Mouse (Mus musculus) intestine, embryonic 14.5 days (tissue): Measurements from ENCODE around the gene Ppp1r9b. TPM values are rescaled to one million over a fixed set of nuclear protein-coding genes. Genes with fewer than 3 reads are reported as not detected.
A peak's percentile ranks its signal among the peaks of the same experiment; 100 is the strongest.

Experiments
- ATAC-seq: fragments of 200-750 bp; cut with Nextera tagmentation; replicated peaks from 2 replicates; pipeline ENCODE4 v1.8.0; 2017; ENCODE audit warnings: low read depth, moderate number of reproducible peaks, moderate TSS enrichment, moderate library complexity; ENCODE audit not compliant: low FRiP score, low TSS enrichment
- DNase-seq: peaks from one replicate; pipeline ENCODE4 v3.0.0-alpha.2; 2018; ENCODE audit warnings: low spot score
- H3K27ac ChIP-seq: fragments of 300-500 bp; sonication (generic); 2 replicates; pipeline ENCODE4 v1.5.1; 2014; ENCODE audit warnings: low read depth, mild to moderate bottlenecking, control low read depth
- H3K27me3 ChIP-seq: fragments of 300-500 bp; sonication (generic); replicated peaks from 2 replicates; pipeline ENCODE4 v1.6.1; 2014; ENCODE audit warnings: low read length, control low read depth; ENCODE audit not compliant: control insufficient read depth, insufficient read depth
- H3K36me3 ChIP-seq: fragments of 300-500 bp; sonication (generic); 2 replicates; pipeline ENCODE4 v1.6.1; 2014; ENCODE audit warnings: low read length, control low read depth; ENCODE audit not compliant: control insufficient read depth, insufficient read depth
- H3K4me1 ChIP-seq: fragments of 300-500 bp; sonication (generic); replicated peaks from 2 replicates; pipeline ENCODE4 v1.6.1; 2014; ENCODE audit warnings: low read length, control low read depth, mixed read lengths; ENCODE audit not compliant: control insufficient read depth, insufficient read depth
- H3K4me2 ChIP-seq: fragments of 300-500 bp; sonication (generic); 2 replicates; pipeline ENCODE4 v1.6.1; 2014; ENCODE audit warnings: low read length
- H3K4me3 ChIP-seq: fragments of 300-500 bp; sonication (generic); 2 replicates; pipeline ENCODE4 v1.5.1; 2014; ENCODE audit warnings: low read depth, low read length, control low read depth, mixed read lengths
- H3K9ac ChIP-seq: fragments of 300-500 bp; sonication (generic); 2 replicates; pipeline ENCODE4 v1.6.1; 2014; ENCODE audit warnings: mild to moderate bottlenecking, low read length
- H3K9me3 ChIP-seq: fragments of 300-500 bp; sonication (generic); 2 replicates; pipeline ENCODE4 v1.6.1; 2016; ENCODE audit warnings: low read length, control low read depth; ENCODE audit not compliant: control insufficient read depth
- WGBS: fragments of 180-500 bp; shearing (Covaris S2); extraction: QIAGEN DNeasy Blood & Tissue Kit; methylation state at CpG from one replicate; pipeline ENCODE4 v1.1.7; 2014; 5-methylcytosine and 5-hydroxymethylcytosine counted together
- polyA plus RNA-seq: library from polyadenylated mRNA; unstranded; fragments of >200 nt; fragmentation: Nextera tagmentation; extraction: Ambion mirVana; gene quantifications from 2 replicates; pipeline ENCODE4 v1.2.1, GENCODE M21; 2014

Ppp1r9b gene
- polyA plus RNA-seq, 1 experiment from 2014 or later = 11.9 TPM

GRCm38 (mm10) chr11:95038156-95038817 is 47.5 kb downstream of the Ppp1r9b start:
- no peak for DNase-seq
- no peaks in the 10 kb centered on the region for H3K27me3 ChIP-seq

GRCm38 (mm10) chr11:95038818-95039655 is 48.2 kb downstream of the Ppp1r9b start:
- ATAC-seq (no peak), DNase-seq (no peak)
- H3K9ac ChIP-seq = no peak overlapping the region
- peaks cover 8% of the 10 kb centered on the region; the same call in 1 of the 2 replicates for H3K36me3 ChIP-seq
- H3K4me2 ChIP-seq = no peak overlapping the region
- WGBS = 78% methylated on average over 13 of the region's 13 CpGs
- no peak overlapping the region for H3K4me3 ChIP-seq
- peaks cover 9% of the 10 kb centered on the region for H3K4me1 ChIP-seq
- no peaks in the 10 kb centered on the region for H3K9me3 ChIP-seq
- H3K27ac ChIP-seq = no peak overlapping the region
- H3K27me3 ChIP-seq = no peaks in the 10 kb centered on the region

More at GRCm38 (mm10) chr11:95038156-95038817, 47.5 kb downstream of the Ppp1r9b start:
- 75% methylated on average over 14 of the region's 14 CpGs for WGBS
- Histone ChIP-seq H3K4me1 (peaks cover 12% of the 10 kb centered on the region), H3K36me3 (peaks cover 8% of the 10 kb centered on the region; the same call in 1 of the 2 replicates), H3K27ac (no peak overlapping the region), H3K9me3 (no peaks in the 10 kb centered on the region), H3K4me3 (no peak overlapping the region), H3K9ac (no peak overlapping the region), H3K4me2 (no peak overlapping the region)
- no peak for ATAC-seq

GRCm38 (mm10) chr11:95039766-95040165 is 48.9 kb downstream of the Ppp1r9b start:
- no peak for ATAC-seq
- Histone ChIP-seq H3K4me2 (peak overlapping the region; percentile 91; the same call in 1 of the 2 replicates), H3K9me3 (no peaks in the 10 kb centered on the region), H3K4me3 (0 out of 2 replicates have a peak overlapping the region, but pooled peaks have one; percentile 70), H3K27me3 (no peaks in the 10 kb centered on the region), H3K27ac (no peak overlapping the region), H3K36me3 (peaks cover 11% of the 10 kb centered on the region; the same call in 1 of the 2 replicates), H3K4me1 (peaks cover 8% of the 10 kb centered on the region), H3K9ac (no peak overlapping the region)
- DNase-seq = no peak
- WGBS = 79% methylated on average over 4 of the region's 4 CpGs

- ATAC-seq = peak; percentile 47
- under 1% methylated on average over 20 of the region's 20 CpGs for WGBS
- peak; percentile 71 for DNase-seq
Observed at GRCm38 (mm10) chr11:95040491-95041138, 49.8 kb downstream of the Ppp1r9b start.

GRCm38 (mm10) chr11:95041139-95041609 is 50.3 kb downstream of the Ppp1r9b start, which contains the start of gene Pdk2:
Pdk2 (minus strand) TSS chr11:95041354.
- DNase-seq (peak; percentile 92), ATAC-seq (peak; percentile 95)
- Histone ChIP-seq H3K36me3 (peaks cover 18% of the 10 kb centered on the region; the same call in 1 of the 2 replicates), H3K4me1 (peaks cover 8% of the 10 kb centered on the region), H3K9me3 (no peaks in the 10 kb centered on the region), H3K4me3 (peak within 1 kb of the TSS; percentile 70), H3K27me3 (no peaks in the 10 kb centered on the region), H3K27ac (peak within 1 kb of the TSS; percentile 30), H3K4me2 (peak within 1 kb of the TSS; percentile 91), H3K9ac (peak within 1 kb of the TSS; percentile 62)
- under 1% methylated on average over 41 of the region's 41 CpGs for WGBS

More at GRCm38 (mm10) chr11:95040491-95041138, 49.8 kb downstream of the Ppp1r9b start:
- Histone ChIP-seq H3K9me3 (no peaks in the 10 kb centered on the region), H3K4me1 (peaks cover 8% of the 10 kb centered on the region), H3K4me2 (peak overlapping the region; percentile 91), H3K36me3 (peaks cover 18% of the 10 kb centered on the region; the same call in 1 of the 2 replicates), H3K27ac (peak overlapping the region; percentile 14; the same call in 1 of the 2 replicates), H3K4me3 (peak overlapping the region; percentile 70), H3K27me3 (no peaks in the 10 kb centered on the region), H3K9ac (peak overlapping the region; percentile 62)

GRCm38 (mm10) chr11:95042096-95042495 is 51.3 kb downstream of the Ppp1r9b start:
- under 1% methylated on average over 11 of the region's 11 CpGs for WGBS
- Histone ChIP-seq H3K27me3 (no peaks in the 10 kb centered on the region), H3K4me3 (peak overlapping the region; percentile 70), H3K36me3 (peaks cover 10% of the 10 kb centered on the region; the same call in 1 of the 2 replicates), H3K9ac (no peak overlapping the region; the same call in 1 of the 2 replicates), H3K4me2 (peak overlapping the region; percentile 91), H3K9me3 (no peaks in the 10 kb centered on the region), H3K4me1 (peaks cover 8% of the 10 kb centered on the region), H3K27ac (peak overlapping the region; percentile 30; the same call in 1 of the 2 replicates)
- DNase-seq (peak; percentile 91), ATAC-seq (0 out of 2 replicates have a peak, but pooled peaks have one; percentile 14)

GRCm38 (mm10) chr11:95043060-95043459 is 52.2 kb downstream of the Ppp1r9b start:
- Histone ChIP-seq H3K4me3 (no peak overlapping the region), H3K4me1 (peaks cover 8% of the 10 kb centered on the region), H3K27ac (no peak overlapping the region), H3K36me3 (peaks cover 10% of the 10 kb centered on the region; the same call in 1 of the 2 replicates), H3K27me3 (no peaks in the 10 kb centered on the region), H3K4me2 (no peak overlapping the region), H3K9me3 (no peaks in the 10 kb centered on the region), H3K9ac (no peak overlapping the region)
- no peak for ATAC-seq
- DNase-seq = no peak
- whole genome bisulfite sequencing = 90% methylated on average over 4 of the region's 4 CpGs

- ATAC-seq (no peak), DNase-seq (no peak)
- H3K9ac ChIP-seq = no peak overlapping the region
- H3K4me2 ChIP-seq = no peak overlapping the region
- H3K4me1 ChIP-seq = peaks cover 8% of the 10 kb centered on the region
- no peaks in the 10 kb centered on the region for H3K27me3 ChIP-seq
- no peak overlapping the region for H3K27ac ChIP-seq
- no peak overlapping the region for H3K4me3 ChIP-seq
- peaks cover 10% of the 10 kb centered on the region; the same call in 1 of the 2 replicates for H3K36me3 ChIP-seq
- no peaks in the 10 kb centered on the region for H3K9me3 ChIP-seq
- 55% methylated on average over 7 of the region's 7 CpGs for WGBS
Observed at GRCm38 (mm10) chr11:95043608-95044007, 52.8 kb downstream of the Ppp1r9b start.
